Mouse (Mus musculus): ENCODE measurements around the gene Prm1. TPM values are rescaled to one million over a fixed set of nuclear protein-coding genes. Genes with fewer than 3 reads are reported as not detected.
A peak's percentile ranks its signal among the peaks of the same experiment; 100 is the strongest.
"Not testable (repeated sequence)": the region's sequence is repeated elsewhere in the genome, so short reads cannot be mapped to it uniquely, and the experiment has no call there.

The Prm1 gene
- not detected in 2 replicates for total RNA-seq (2015; ENCODE audit: low replicate concordance)
- total RNA-seq (2017; ENCODE audit: low replicate concordance): not detected in 2 replicates

- ATAC-seq (replicated peaks; ENCODE audit: low FRiP score, poor library complexity, severe bottlenecking): no peak
Observed at GRCm38 (mm10) chr16:10805789-10806527, at the start of gene Prm1. Gene Prm1 (minus strand): TSS chr16:10805839.

GRCm38 (mm10) chr16:10852216-10852615 lies 46.6 kb upstream of the Prm1 start:
- not testable (repeated sequence) for ATAC-seq (replicated peaks; ENCODE audit: low FRiP score, poor library complexity, severe bottlenecking)

- no peak for ATAC-seq (replicated peaks; ENCODE audit: low FRiP score, poor library complexity, severe bottlenecking)
Observed at GRCm38 (mm10) chr16:10850905-10851304, 45.3 kb upstream of the Prm1 start.

GRCm38 (mm10) chr16:10849965-10850861 lies 44.6 kb upstream of the Prm1 start:
- no peak for ATAC-seq (replicated peaks; ENCODE audit: low FRiP score, poor library complexity, severe bottlenecking)

GRCm38 (mm10) chr16:10846503-10846902 lies 40.9 kb upstream of the Prm1 start:
- no peak for ATAC-seq (replicated peaks; ENCODE audit: low FRiP score, poor library complexity, severe bottlenecking)

- no peak for ATAC-seq (replicated peaks; ENCODE audit: low FRiP score, poor library complexity, severe bottlenecking)
Observed at GRCm38 (mm10) chr16:10845952-10846351, 40.3 kb upstream of the Prm1 start.

- ATAC-seq (replicated peaks; ENCODE audit: low FRiP score, poor library complexity, severe bottlenecking): no peak
Observed at GRCm38 (mm10) chr16:10844319-10844670, 38.7 kb upstream of the Prm1 start.

- ATAC-seq (replicated peaks; ENCODE audit: low FRiP score, poor library complexity, severe bottlenecking): no peak
Observed at GRCm38 (mm10) chr16:10843486-10844318, 38.1 kb upstream of the Prm1 start.

- no peak for ATAC-seq (replicated peaks; ENCODE audit: low FRiP score, poor library complexity, severe bottlenecking)
Observed at GRCm38 (mm10) chr16:10842282-10842855, 36.7 kb upstream of the Prm1 start.

GRCm38 (mm10) chr16:10840018-10840417 lies 34.4 kb upstream of the Prm1 start:
- ATAC-seq (replicated peaks; ENCODE audit: low FRiP score, poor library complexity, severe bottlenecking): no peak

- ATAC-seq (replicated peaks; ENCODE audit: low FRiP score, poor library complexity, severe bottlenecking): no peak
Observed at GRCm38 (mm10) chr16:10838487-10839245, 33.0 kb upstream of the Prm1 start.

GRCm38 (mm10) chr16:10837903-10838302 lies 32.3 kb upstream of the Prm1 start:
- no peak for ATAC-seq (replicated peaks; ENCODE audit: low FRiP score, poor library complexity, severe bottlenecking)

- ATAC-seq (replicated peaks; ENCODE audit: low FRiP score, poor library complexity, severe bottlenecking): no peak
Observed at GRCm38 (mm10) chr16:10837250-10837649, 31.6 kb upstream of the Prm1 start.

- no peak for ATAC-seq (replicated peaks; ENCODE audit: low FRiP score, poor library complexity, severe bottlenecking)
Observed at GRCm38 (mm10) chr16:10836388-10836787, 30.7 kb upstream of the Prm1 start.

- peak; percentile 96 for ATAC-seq (replicated peaks; ENCODE audit: low FRiP score, poor library complexity, severe bottlenecking)
Observed at GRCm38 (mm10) chr16:10834911-10835587, 29.4 kb upstream of the Prm1 start, which contains the start of gene Rmi2. Gene Rmi2 (plus strand): TSS chr16:10835059.

GRCm38 (mm10) chr16:10834542-10834910 lies 28.9 kb upstream of the Prm1 start:
- 0 out of 2 replicates have a peak, but pooled peaks have one; percentile 25 for ATAC-seq (replicated peaks; ENCODE audit: low FRiP score, poor library complexity, severe bottlenecking)

- no peak for ATAC-seq (replicated peaks; ENCODE audit: low FRiP score, poor library complexity, severe bottlenecking)
Observed at GRCm38 (mm10) chr16:10828461-10828805, 22.8 kb upstream of the Prm1 start.

- ATAC-seq (replicated peaks; ENCODE audit: low FRiP score, poor library complexity, severe bottlenecking): no peak
Observed at GRCm38 (mm10) chr16:10827766-10828460, 22.3 kb upstream of the Prm1 start.
